Mouse (Mus musculus): ENCODE results near the gene BC030499. TPM values are rescaled to one million over a fixed set of nuclear protein-coding genes. Genes with fewer than 3 reads are reported as not detected.

Gene BC030499
- polyA plus RNA-seq, 2 experiments, result 0.25 TPM; not detected in 1

DNA sequence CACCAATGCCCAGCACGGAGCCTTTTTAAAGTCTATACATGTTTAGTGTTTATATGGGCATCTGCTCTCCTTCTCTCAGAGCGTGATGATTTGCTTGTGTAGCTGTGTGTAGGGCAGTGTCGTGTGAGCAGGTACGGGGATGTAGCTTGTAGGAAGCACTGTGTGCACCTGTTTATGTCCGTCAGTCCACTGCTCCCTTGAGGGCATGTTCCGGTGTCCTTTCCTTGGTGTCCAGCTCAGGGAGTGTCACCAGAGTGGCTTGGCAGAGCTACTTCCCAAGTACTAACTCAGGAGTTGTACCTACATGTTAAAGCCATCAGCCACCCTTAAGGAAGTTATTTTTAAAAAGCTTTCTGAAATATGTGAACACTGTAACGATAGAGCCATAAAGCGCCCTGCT is 46.4 kb downstream of the BC030499 start:
- ATAC-seq (ENCODE audit: insufficient read depth) (no peak), DNase-seq (ENCODE audit: low read depth in 3 of 3, low spot score in 3 of 3) (no peak)
- Histone ChIP-seq H3K27ac (no peak overlapping the region), H3K9me3 (ENCODE audit: control insufficient read depth, low read length) (no peaks in the 10 kb centered on the region), H3K4me1 (replicated peaks; ENCODE audit: control insufficient read depth in 2 of 2, insufficient read depth in 2 of 2, low read length in 1 of 2) (no peaks in the 10 kb centered on the region), H3K36me3 (replicated peaks; ENCODE audit: control insufficient read depth, insufficient read depth, low read depth) (peaks cover 3% of the 10 kb centered on the region), H3K27me3 (ENCODE audit: control insufficient read depth, insufficient read depth, low read length) (no peaks in the 10 kb centered on the region), H3K4me3 (ENCODE audit: insufficient read depth in 1 of 2, low read depth in 2 of 2, low read length in 2 of 2) (no peak overlapping the region), H3K9ac (replicated peaks) (no peak overlapping the region), H3K4me2 (ENCODE audit: low read depth) (no peak overlapping the region)
- WGBS (ENCODE audit: insufficient replicate concordance), result 81% methylated on average over 8 of the region's 8 CpGs
- TF ChIP-seq EP300 (IDR thresholded peaks at IDR 0.05; ENCODE audit: low read depth) (no peak), CTCF (IDR thresholded peaks at IDR 0.05; ENCODE audit: low read depth) (no peak)

DNA sequence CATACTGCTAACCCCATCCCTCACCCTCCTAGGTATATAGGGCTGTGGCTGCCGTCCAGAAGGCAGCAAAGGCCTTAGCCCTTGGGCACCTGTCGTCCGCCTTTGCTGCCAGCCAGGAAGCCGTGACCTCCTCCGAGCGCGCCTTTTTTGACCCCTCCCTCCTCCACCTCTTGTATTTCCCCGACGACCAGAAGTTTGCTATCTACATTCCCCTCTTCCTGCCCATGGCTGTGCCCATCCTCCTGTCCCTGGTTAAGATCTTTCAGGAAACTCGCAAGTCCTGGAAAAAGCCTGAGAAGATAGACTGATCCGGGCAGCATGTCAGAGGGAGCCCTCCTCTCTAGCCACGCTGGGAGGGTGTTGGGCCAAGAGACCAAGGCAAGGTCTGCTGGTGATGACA is 51.1 kb downstream of the BC030499 start:
- TF ChIP-seq CTCF (IDR thresholded peaks at IDR 0.05; ENCODE audit: low read depth), result no peak
- no peak for TF ChIP-seq EP300 (IDR thresholded peaks at IDR 0.05; ENCODE audit: low read depth)
- WGBS (ENCODE audit: insufficient replicate concordance), result 74% methylated on average over 12 of the region's 12 CpGs

DNA sequence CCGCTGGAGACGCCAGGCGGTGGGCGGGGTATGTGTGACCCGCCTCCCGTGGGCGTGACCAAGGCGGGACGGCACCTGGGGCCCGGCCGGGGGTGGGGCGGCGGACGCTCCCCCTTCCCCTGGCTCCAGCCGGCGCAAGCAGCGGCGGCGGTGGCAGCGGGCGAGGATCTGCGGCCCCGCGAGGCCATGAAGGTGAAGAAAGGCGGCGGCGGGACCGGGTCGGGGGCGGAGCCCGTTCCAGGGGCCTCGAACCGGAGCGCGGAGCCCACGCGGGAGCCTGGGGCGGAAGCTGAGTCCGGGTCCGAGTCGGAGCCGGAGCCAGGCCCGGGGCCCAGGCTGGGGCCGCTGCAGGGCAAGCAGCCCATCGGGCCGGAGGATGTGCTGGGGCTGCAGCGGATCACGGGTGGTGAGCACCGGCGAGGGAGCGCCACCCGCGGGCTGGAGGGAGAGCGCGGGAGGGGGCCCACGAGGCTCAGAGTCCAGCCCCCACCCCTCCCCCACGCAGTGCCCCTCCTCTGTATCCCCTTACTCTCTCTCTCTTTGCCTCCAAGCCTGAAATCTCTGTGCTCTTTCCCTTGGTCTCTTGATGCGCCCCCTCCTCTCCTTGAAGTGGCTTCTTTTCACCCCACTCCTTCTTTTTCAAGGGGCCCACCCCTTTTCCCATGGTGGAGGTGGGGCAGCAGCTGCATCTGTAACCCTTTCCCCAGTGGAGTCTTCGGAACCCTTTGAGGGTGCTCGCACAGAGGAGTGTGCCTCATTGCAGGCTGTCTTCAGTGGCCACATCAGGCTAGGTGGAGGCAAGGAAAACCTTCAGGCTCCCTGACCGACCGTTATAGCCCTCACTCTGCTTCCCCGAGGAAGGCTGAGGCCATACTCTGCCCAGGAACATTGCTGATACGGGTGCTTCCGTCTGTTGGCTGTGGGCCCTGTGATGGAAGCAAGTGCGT is 53.0 kb downstream of the BC030499 start, which contains the start of gene Unc119:
TSS of gene Unc119 (plus strand) at position 102 of the 947 bp plus-strand sequence.
- peak; percentile 65 for ATAC-seq (ENCODE audit: insufficient read depth)
- H3K9me3 ChIP-seq (ENCODE audit: control insufficient read depth, low read length), result no peaks in the 10 kb centered on the region
- no peak for TF ChIP-seq EP300 (IDR thresholded peaks at IDR 0.05; ENCODE audit: low read depth)
- TF ChIP-seq CTCF (IDR thresholded peaks at IDR 0.05; ENCODE audit: low read depth), result no peak
- H3K4me2 ChIP-seq (ENCODE audit: low read depth), result peak within 1 kb of the TSS; percentile 97
- peak within 1 kb of the TSS; percentile 84 for H3K9ac ChIP-seq (replicated peaks)
- peaks cover 28 to 35% of the 10 kb centered on the region in 2 experiments for H3K4me1 ChIP-seq (replicated peaks; ENCODE audit: control insufficient read depth in 2 of 2, insufficient read depth in 2 of 2, low read length in 1 of 2)
- no peaks in the 10 kb centered on the region for H3K27me3 ChIP-seq (ENCODE audit: control insufficient read depth, insufficient read depth, low read length)
- peak in 1 of 3 experiments; percentile 49 for DNase-seq (ENCODE audit: low read depth in 3 of 3, low spot score in 3 of 3)
- peak within 1 kb of the TSS; percentile 88 for H3K27ac ChIP-seq
- H3K4me3 ChIP-seq (ENCODE audit: insufficient read depth in 1 of 2, low read depth in 2 of 2, low read length in 2 of 2), result peak within 1 kb of the TSS; percentile 56 to 82
- peaks cover 2% of the 10 kb centered on the region; the same call in 1 of the 2 replicates for H3K36me3 ChIP-seq (replicated peaks; ENCODE audit: control insufficient read depth, insufficient read depth, low read depth)
- under 1% methylated on average over 58 of the region's 66 CpGs for WGBS (ENCODE audit: insufficient replicate concordance)

More for the DNA sequence above, 51.1 kb downstream of the BC030499 start:
- no peaks in the 10 kb centered on the region for H3K27me3 ChIP-seq (ENCODE audit: control insufficient read depth, insufficient read depth, low read length)
- no peak overlapping the region for H3K9ac ChIP-seq (replicated peaks)
- H3K9me3 ChIP-seq (ENCODE audit: control insufficient read depth, low read length), result no peaks in the 10 kb centered on the region
- no peaks in the 10 kb centered on the region; the same call in 1 of the 2 replicates for H3K36me3 ChIP-seq (replicated peaks; ENCODE audit: control insufficient read depth, insufficient read depth, low read depth)
- no peak overlapping the region for H3K4me3 ChIP-seq (ENCODE audit: insufficient read depth in 1 of 2, low read depth in 2 of 2, low read length in 2 of 2)
- ATAC-seq (ENCODE audit: insufficient read depth), result no peak
- H3K27ac ChIP-seq, result no peak overlapping the region
- no peak for DNase-seq (ENCODE audit: low read depth in 3 of 3, low spot score in 3 of 3)
- peaks cover 28 to 33% of the 10 kb centered on the region in 2 experiments for H3K4me1 ChIP-seq (replicated peaks; ENCODE audit: control insufficient read depth in 2 of 2, insufficient read depth in 2 of 2, low read length in 1 of 2)
- no peak overlapping the region for H3K4me2 ChIP-seq (ENCODE audit: low read depth)

DNA sequence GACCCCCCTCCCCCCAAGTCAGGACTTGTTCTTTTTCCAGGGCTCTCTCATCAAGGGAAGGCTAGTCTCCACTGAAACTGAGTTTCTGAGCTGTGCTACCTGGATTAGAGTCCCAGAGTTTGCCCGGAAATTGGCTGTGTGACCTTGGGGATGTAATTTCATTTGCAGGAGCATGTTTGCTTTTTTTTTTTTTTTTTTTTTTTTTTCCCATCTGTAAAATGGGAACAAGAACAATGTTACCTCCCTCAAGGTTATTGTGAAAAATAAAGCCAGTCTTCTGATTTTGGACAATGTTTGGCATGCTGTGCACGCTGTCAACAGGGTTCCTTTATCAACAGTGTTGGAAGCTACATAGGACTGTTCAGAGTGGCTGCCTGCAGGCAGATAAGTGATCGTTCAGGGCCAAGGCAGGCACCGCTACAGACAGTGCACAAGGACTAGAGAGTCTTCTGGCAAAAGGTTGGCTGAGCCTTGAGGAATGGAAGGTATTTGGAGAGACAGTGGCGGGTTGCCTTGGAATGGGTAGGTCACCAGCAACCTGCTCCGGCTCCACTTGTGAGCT is 53.8 kb downstream of the BC030499 start:
- H3K4me2 ChIP-seq (ENCODE audit: low read depth), result peak overlapping the region; percentile 97
- peaks cover 2% of the 10 kb centered on the region; the same call in 1 of the 2 replicates for H3K36me3 ChIP-seq (replicated peaks; ENCODE audit: control insufficient read depth, insufficient read depth, low read depth)
- DNase-seq (ENCODE audit: low read depth in 3 of 3, low spot score in 3 of 3) (peak in 2 of 3 experiments; percentile 63 to 64), ATAC-seq (ENCODE audit: insufficient read depth) (peak; percentile 85)
- 25% methylated on average over 6 of the region's 6 CpGs for WGBS (ENCODE audit: insufficient replicate concordance)
- H3K9me3 ChIP-seq (ENCODE audit: control insufficient read depth, low read length), result no peaks in the 10 kb centered on the region
- TF ChIP-seq EP300 (IDR thresholded peaks at IDR 0.05; ENCODE audit: low read depth) (peak; percentile 58), CTCF (IDR thresholded peaks at IDR 0.05; ENCODE audit: low read depth) (no peak)
- H3K27me3 ChIP-seq (ENCODE audit: control insufficient read depth, insufficient read depth, low read length), result no peaks in the 10 kb centered on the region
- H3K9ac ChIP-seq (replicated peaks), result peak overlapping the region; percentile 84
- peak overlapping the region; percentile 56 to 82 for H3K4me3 ChIP-seq (ENCODE audit: insufficient read depth in 1 of 2, low read depth in 2 of 2, low read length in 2 of 2)
- peak overlapping the region; percentile 88 for H3K27ac ChIP-seq
- H3K4me1 ChIP-seq (replicated peaks; ENCODE audit: control insufficient read depth in 2 of 2, insufficient read depth in 2 of 2, low read length in 1 of 2), result peaks cover 28 to 35% of the 10 kb centered on the region in 2 experiments
